Mouse (Mus musculus) midbrain, embryonic 15.5 days (tissue): ENCODE measurements around the gene Thap8. TPM values are rescaled to one million over a fixed set of nuclear protein-coding genes. Genes with fewer than 3 reads are reported as not detected.

ENCODE experiments used
- ATAC-seq: fragments of 200-750 bp; cut with Nextera tagmentation; replicated peaks from 2 replicates; pipeline ENCODE4 v1.8.0; 2017; ENCODE audit warnings: moderate TSS enrichment
- H3K27ac ChIP-seq: fragments of 300-500 bp; sonication (generic); 2 replicates; pipeline ENCODE4 v1.5.1; 2015; ENCODE audit warnings: mild to moderate bottlenecking, inconsistent platforms
- H3K27me3 ChIP-seq: fragments of 300-500 bp; sonication (generic); replicated peaks from 2 replicates; pipeline ENCODE4 v1.6.1; 2015; ENCODE audit warnings: inconsistent platforms
- H3K36me3 ChIP-seq: fragments of 300-500 bp; sonication (generic); replicated peaks from 2 replicates; pipeline ENCODE4 v1.6.1; 2015; ENCODE audit warnings: inconsistent platforms
- H3K4me1 ChIP-seq: fragments of 300-500 bp; sonication (generic); 2 replicates; pipeline ENCODE4 v1.6.1; 2015; ENCODE audit warnings: inconsistent platforms
- H3K4me2 ChIP-seq: fragments of 300-500 bp; sonication (generic); 2 replicates; pipeline ENCODE4 v1.6.1; 2015; ENCODE audit warnings: inconsistent platforms, mild to moderate bottlenecking, moderate library complexity
- H3K4me3 ChIP-seq: fragments of 300-500 bp; sonication (generic); 2 replicates; pipeline ENCODE4 v1.5.1; 2015; ENCODE audit warnings: mild to moderate bottlenecking, inconsistent platforms
- H3K9ac ChIP-seq: fragments of 300-500 bp; sonication (generic); 2 replicates; pipeline ENCODE4 v1.6.1; 2015; ENCODE audit warnings: mild to moderate bottlenecking, inconsistent platforms
- H3K9me3 ChIP-seq: fragments of 300-500 bp; sonication (generic); 2 replicates; pipeline ENCODE4 v1.6.1; 2016; ENCODE audit warnings: inconsistent platforms
- WGBS: fragments of 180-500 bp; shearing (Covaris S2); methylation state at CpG from one replicate; pipeline ENCODE4 v1.1.7; 2015; ENCODE audit warnings: mixed read lengths; 5-methylcytosine and 5-hydroxymethylcytosine counted together
- polyA plus RNA-seq: library from polyadenylated mRNA; unstranded; fragments of >200 nt; fragmentation: Nextera tagmentation; extraction: Ambion mirVana; gene quantifications from 2 replicates; pipeline ENCODE4 v1.2.1, GENCODE M21; 2015

Gene Thap8
- polyA plus RNA-seq, 1 experiment from 2014 or later, result 1.5 TPM

- 82% methylated on average over 5 of the region's 5 CpGs for WGBS
- Histone ChIP-seq H3K4me2 (no peak overlapping the region), H3K9me3 (no peaks in the 10 kb centered on the region), H3K4me3 (no peak overlapping the region), H3K27ac (no peak overlapping the region), H3K9ac (no peak overlapping the region), H3K4me1 (peaks cover 19% of the 10 kb centered on the region), H3K36me3 (no peaks in the 10 kb centered on the region), H3K27me3 (0 out of 2 replicates have a peak, but pooled peaks cover 6% of the 10 kb centered on the region)
- ATAC-seq, result no peak
Observed at GRCm38 (mm10) chr7:30324300-30324944, 44.5 kb downstream of the Thap8 start.

- Histone ChIP-seq H3K4me2 (no peak overlapping the region), H3K27ac (no peak overlapping the region), H3K9ac (no peak overlapping the region), H3K27me3 (0 out of 2 replicates have a peak, but pooled peaks cover 6% of the 10 kb centered on the region), H3K36me3 (no peaks in the 10 kb centered on the region), H3K9me3 (no peaks in the 10 kb centered on the region), H3K4me3 (no peak overlapping the region), H3K4me1 (peaks cover 19% of the 10 kb centered on the region)
- WGBS, result 42% methylated on average over 2 of the region's 2 CpGs
- ATAC-seq, result no peak
Observed at GRCm38 (mm10) chr7:30325364-30325763, 45.5 kb downstream of the Thap8 start.

GRCm38 (mm10) chr7:30326427-30326826 lies 46.5 kb downstream of the Thap8 start:
- no peaks in the 10 kb centered on the region for H3K36me3 ChIP-seq
- H3K27me3 ChIP-seq, result 0 out of 2 replicates have a peak, but pooled peaks cover 6% of the 10 kb centered on the region
- no peak overlapping the region for H3K27ac ChIP-seq
- no peak overlapping the region for H3K9ac ChIP-seq
- no peak overlapping the region for H3K4me2 ChIP-seq
- peaks cover 12% of the 10 kb centered on the region for H3K4me1 ChIP-seq
- ATAC-seq, result no peak
- no peak overlapping the region for H3K4me3 ChIP-seq
- H3K9me3 ChIP-seq, result no peaks in the 10 kb centered on the region

- Histone ChIP-seq H3K4me1 (peaks cover 17% of the 10 kb centered on the region), H3K9ac (no peak overlapping the region), H3K36me3 (no peaks in the 10 kb centered on the region), H3K4me3 (no peak overlapping the region), H3K27me3 (0 out of 2 replicates have a peak, but pooled peaks cover 6% of the 10 kb centered on the region), H3K9me3 (no peaks in the 10 kb centered on the region), H3K27ac (no peak overlapping the region), H3K4me2 (no peak overlapping the region)
- no peak for ATAC-seq
- 55% methylated on average over 15 of the region's 15 CpGs for WGBS
Observed at GRCm38 (mm10) chr7:30327140-30327539, 47.2 kb downstream of the Thap8 start.

- Histone ChIP-seq H3K27me3 (0 out of 2 replicates have a peak, but pooled peaks cover 6% of the 10 kb centered on the region), H3K9me3 (no peaks in the 10 kb centered on the region), H3K4me2 (no peak overlapping the region), H3K9ac (no peak overlapping the region), H3K4me3 (no peak overlapping the region), H3K36me3 (no peaks in the 10 kb centered on the region), H3K4me1 (peaks cover 16% of the 10 kb centered on the region), H3K27ac (no peak overlapping the region)
- ATAC-seq, result no peak
- 60% methylated on average over 10 of the region's 10 CpGs for WGBS
Observed at GRCm38 (mm10) chr7:30328379-30328778, 48.5 kb downstream of the Thap8 start.

GRCm38 (mm10) chr7:30331887-30332286 lies 52.0 kb downstream of the Thap8 start:
- H3K4me2 ChIP-seq, result peak overlapping the region; percentile 56
- H3K9me3 ChIP-seq, result no peaks in the 10 kb centered on the region
- peak overlapping the region; percentile 31 for H3K4me3 ChIP-seq
- peaks cover 11% of the 10 kb centered on the region; the same call in 1 of the 2 replicates for H3K27me3 ChIP-seq
- 3% methylated on average over 13 of the region's 13 CpGs for WGBS
- ATAC-seq, result peak; percentile 93
- no peaks in the 10 kb centered on the region for H3K36me3 ChIP-seq
- H3K9ac ChIP-seq, result peak overlapping the region; percentile 16; the same call in 1 of the 2 replicates
- H3K27ac ChIP-seq, result peak overlapping the region; percentile 65; the same call in 1 of the 2 replicates
- peaks cover 22% of the 10 kb centered on the region for H3K4me1 ChIP-seq

- H3K4me2 ChIP-seq, result peak overlapping the region; percentile 56
Observed at GRCm38 (mm10) chr7:30332622-30333259, 52.8 kb downstream of the Thap8 start.

GRCm38 (mm10) chr7:30333436-30333835 lies 53.5 kb downstream of the Thap8 start:
- Histone ChIP-seq H3K4me1 (peaks cover 22% of the 10 kb centered on the region), H3K9me3 (no peaks in the 10 kb centered on the region), H3K27ac (no peak overlapping the region), H3K4me3 (no peak overlapping the region), H3K36me3 (no peaks in the 10 kb centered on the region), H3K27me3 (peaks cover 11% of the 10 kb centered on the region; the same call in 1 of the 2 replicates), H3K9ac (no peak overlapping the region), H3K4me2 (no peak overlapping the region)
- 37% methylated on average over 4 of the region's 4 CpGs for WGBS
- ATAC-seq, result no peak

More at GRCm38 (mm10) chr7:30332622-30333259, 52.8 kb downstream of the Thap8 start:
- Histone ChIP-seq H3K36me3 (no peaks in the 10 kb centered on the region), H3K27ac (no peak overlapping the region), H3K4me1 (peaks cover 22% of the 10 kb centered on the region), H3K9ac (no peak overlapping the region), H3K4me3 (peak overlapping the region; percentile 31), H3K27me3 (peaks cover 11% of the 10 kb centered on the region; the same call in 1 of the 2 replicates), H3K9me3 (no peaks in the 10 kb centered on the region)
- 63% methylated on average over 18 of the region's 18 CpGs for WGBS
- no peak for ATAC-seq

- Histone ChIP-seq H3K4me2 (no peak overlapping the region), H3K27me3 (peaks cover 11% of the 10 kb centered on the region; the same call in 1 of the 2 replicates), H3K36me3 (no peaks in the 10 kb centered on the region), H3K4me3 (no peak overlapping the region), H3K9ac (no peak overlapping the region), H3K4me1 (peaks cover 22% of the 10 kb centered on the region), H3K27ac (no peak overlapping the region), H3K9me3 (no peaks in the 10 kb centered on the region)
- ATAC-seq, result no peak
- 66% methylated on average over 5 of the region's 5 CpGs for WGBS
Observed at GRCm38 (mm10) chr7:30334563-30334962, 54.7 kb downstream of the Thap8 start.

- Histone ChIP-seq H3K4me1 (peaks cover 22% of the 10 kb centered on the region), H3K4me2 (no peak overlapping the region), H3K4me3 (no peak overlapping the region), H3K27ac (no peak overlapping the region), H3K36me3 (no peaks in the 10 kb centered on the region), H3K27me3 (peaks cover 11% of the 10 kb centered on the region; the same call in 1 of the 2 replicates), H3K9me3 (no peaks in the 10 kb centered on the region), H3K9ac (no peak overlapping the region)
- WGBS, result 77% methylated on average over 6 of the region's 6 CpGs
- no peak for ATAC-seq
Observed at GRCm38 (mm10) chr7:30335688-30336087, 55.8 kb downstream of the Thap8 start.

GRCm38 (mm10) chr7:30336384-30336783 lies 56.5 kb downstream of the Thap8 start:
- no peak overlapping the region for H3K27ac ChIP-seq
- H3K9me3 ChIP-seq, result no peaks in the 10 kb centered on the region
- H3K36me3 ChIP-seq, result no peaks in the 10 kb centered on the region
- peaks cover 11% of the 10 kb centered on the region; the same call in 1 of the 2 replicates for H3K27me3 ChIP-seq
- 1% methylated on average over 9 of the region's 9 CpGs for WGBS
- H3K9ac ChIP-seq, result no peak overlapping the region
- no peak overlapping the region for H3K4me3 ChIP-seq
- peaks cover 19% of the 10 kb centered on the region for H3K4me1 ChIP-seq
- H3K4me2 ChIP-seq, result peak overlapping the region; percentile 22; the same call in 1 of the 2 replicates
- peak; percentile 21; the same call in 1 of the 2 replicates for ATAC-seq

GRCm38 (mm10) chr7:30339432-30340109 lies 59.7 kb downstream of the Thap8 start:
- H3K4me2 ChIP-seq, result no peak overlapping the region
- H3K9ac ChIP-seq, result no peak overlapping the region
- H3K4me3 ChIP-seq, result no peak overlapping the region
- no peaks in the 10 kb centered on the region for H3K36me3 ChIP-seq
- H3K4me1 ChIP-seq, result peaks cover 7% of the 10 kb centered on the region; the same call in 1 of the 2 replicates
- peaks cover 22% of the 10 kb centered on the region for H3K27me3 ChIP-seq
- 74% methylated on average over 5 of the region's 5 CpGs for WGBS
- H3K27ac ChIP-seq, result no peak overlapping the region
- no peak for ATAC-seq
- H3K9me3 ChIP-seq, result no peaks in the 10 kb centered on the region
